Mouse (Mus musculus): ENCODE results near the gene Aldh6a1. TPM values are rescaled to one million over a fixed set of nuclear protein-coding genes. Genes with fewer than 3 reads are reported as not detected.

Gene Aldh6a1
- polyA plus RNA-seq, 1 experiment from 2014 or later: 38.6 TPM

DNA sequence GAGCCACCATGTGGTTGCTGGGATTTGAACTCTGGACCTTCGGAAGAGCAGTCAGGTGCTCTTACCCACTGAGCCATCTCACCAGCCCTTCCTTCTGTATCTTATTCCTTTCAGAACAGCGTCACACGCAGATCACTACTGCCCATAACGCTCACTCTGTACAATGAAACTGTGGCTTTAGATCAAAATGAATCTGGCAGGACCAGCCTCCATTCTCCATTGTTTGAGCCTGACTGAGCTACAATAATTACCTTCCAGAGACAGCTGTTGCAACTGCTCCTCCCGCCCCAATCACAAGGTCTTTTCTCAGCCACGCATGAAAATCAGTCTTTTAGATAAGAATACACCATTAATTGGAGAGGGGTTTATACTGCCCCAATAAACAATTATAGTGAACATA lies 46.3 kb downstream of the Aldh6a1 start:
- WGBS (ENCODE audit: insufficient replicate concordance): 89% methylated on average over 6 of the region's 6 CpGs
- Histone ChIP-seq H3K4me3 (ENCODE audit: low read depth, low read length) (no peak overlapping the region), H3K9ac (ENCODE audit: low read depth, low read length) (no peak overlapping the region), H3K27ac (ENCODE audit: low read depth, low read length) (no peak overlapping the region), H3K4me1 (ENCODE audit: control insufficient read depth, insufficient read depth, low read length) (peaks cover 3% of the 10 kb centered on the region; the same call in 1 of the 2 replicates), H3K4me2 (no peak overlapping the region), H3K27me3 (ENCODE audit: control insufficient read depth, insufficient read depth, low read length) (no peaks in the 10 kb centered on the region), H3K9me3 (replicated peaks; ENCODE audit: control insufficient read depth, low read length) (no peaks in the 10 kb centered on the region), H3K36me3 (ENCODE audit: control insufficient read depth, insufficient read depth, low read length) (no peaks in the 10 kb centered on the region)
- ATAC-seq (replicated peaks; ENCODE audit: insufficient number of reproducible peaks, low FRiP score, low TSS enrichment): no peak

DNA sequence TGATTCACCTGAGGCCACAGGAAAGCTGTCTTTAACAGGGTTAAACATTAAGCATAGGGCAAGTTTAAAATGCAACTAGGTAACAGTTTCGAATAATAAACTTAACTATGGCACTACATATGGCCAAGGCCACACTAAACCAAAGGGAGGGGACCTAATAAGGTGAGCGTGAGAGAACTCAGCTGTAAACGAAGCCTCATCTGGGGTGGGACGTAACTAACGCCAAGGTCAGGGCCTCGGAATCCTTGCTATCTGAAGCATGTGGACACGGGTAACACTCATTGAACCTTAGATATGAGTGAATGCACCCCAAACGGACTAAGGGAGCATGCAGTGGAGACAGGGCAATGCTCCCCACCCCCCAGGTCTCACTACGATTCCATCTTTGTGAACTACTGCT lies 47.9 kb downstream of the Aldh6a1 start:
- 45% methylated on average over 9 of the region's 9 CpGs for WGBS (ENCODE audit: insufficient replicate concordance)
- no peak for ATAC-seq (replicated peaks; ENCODE audit: insufficient number of reproducible peaks, low FRiP score, low TSS enrichment)
- H3K27me3 ChIP-seq (ENCODE audit: control insufficient read depth, insufficient read depth, low read length): no peaks in the 10 kb centered on the region

GRCm38 (mm10) chr12:84400653-84401052 lies 50.2 kb downstream of the Aldh6a1 start:
- H3K9ac ChIP-seq (ENCODE audit: low read depth, low read length): no peak overlapping the region
- H3K27me3 ChIP-seq (ENCODE audit: control insufficient read depth, insufficient read depth, low read length): no peaks in the 10 kb centered on the region
- WGBS (ENCODE audit: insufficient replicate concordance): 64% methylated on average over 3 of the region's 3 CpGs
- no peak overlapping the region for H3K27ac ChIP-seq (ENCODE audit: low read depth, low read length)
- H3K4me1 ChIP-seq (ENCODE audit: control insufficient read depth, insufficient read depth, low read length): no peaks in the 10 kb centered on the region
- no peaks in the 10 kb centered on the region for H3K9me3 ChIP-seq (replicated peaks; ENCODE audit: control insufficient read depth, low read length)
- no peak overlapping the region for H3K4me3 ChIP-seq (ENCODE audit: low read depth, low read length)
- H3K4me2 ChIP-seq: no peak overlapping the region
- ATAC-seq (replicated peaks; ENCODE audit: insufficient number of reproducible peaks, low FRiP score, low TSS enrichment): no peak
- H3K36me3 ChIP-seq (ENCODE audit: control insufficient read depth, insufficient read depth, low read length): no peaks in the 10 kb centered on the region; the same call in 1 of the 2 replicates

More for the DNA sequence above, 47.9 kb downstream of the Aldh6a1 start:
- no peak overlapping the region for H3K4me2 ChIP-seq
- H3K9ac ChIP-seq (ENCODE audit: low read depth, low read length): no peak overlapping the region
- no peaks in the 10 kb centered on the region for H3K4me1 ChIP-seq (ENCODE audit: control insufficient read depth, insufficient read depth, low read length)
- no peak overlapping the region for H3K4me3 ChIP-seq (ENCODE audit: low read depth, low read length)
- no peak overlapping the region for H3K27ac ChIP-seq (ENCODE audit: low read depth, low read length)
- H3K36me3 ChIP-seq (ENCODE audit: control insufficient read depth, insufficient read depth, low read length): no peaks in the 10 kb centered on the region
- no peaks in the 10 kb centered on the region for H3K9me3 ChIP-seq (replicated peaks; ENCODE audit: control insufficient read depth, low read length)

DNA sequence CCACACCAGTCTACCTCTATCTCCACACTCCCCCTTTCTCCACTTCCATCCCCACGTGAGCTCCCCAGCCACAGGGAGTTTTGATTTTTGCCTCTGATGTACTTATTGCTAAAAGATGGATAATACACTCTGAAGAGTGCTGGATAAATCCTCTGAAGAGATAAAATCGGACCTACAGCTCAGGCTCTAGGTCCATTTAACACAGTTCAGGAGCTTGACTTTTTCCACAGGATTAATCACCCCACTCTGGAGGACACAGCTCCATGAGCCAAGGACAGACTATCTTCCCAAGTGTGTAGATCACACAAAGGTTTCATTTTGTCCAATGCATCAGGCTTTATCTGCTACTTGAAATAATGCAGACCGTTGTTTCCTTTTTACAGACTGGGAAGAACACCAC lies 50.7 kb downstream of the Aldh6a1 start:
- no peak overlapping the region for H3K27ac ChIP-seq (ENCODE audit: low read depth, low read length)
- 68% methylated on average over 3 of the region's 3 CpGs for WGBS (ENCODE audit: insufficient replicate concordance)
- no peak overlapping the region for H3K4me3 ChIP-seq (ENCODE audit: low read depth, low read length)
- no peaks in the 10 kb centered on the region for H3K9me3 ChIP-seq (replicated peaks; ENCODE audit: control insufficient read depth, low read length)
- no peak overlapping the region for H3K9ac ChIP-seq (ENCODE audit: low read depth, low read length)
- no peaks in the 10 kb centered on the region for H3K4me1 ChIP-seq (ENCODE audit: control insufficient read depth, insufficient read depth, low read length)
- no peak for ATAC-seq (replicated peaks; ENCODE audit: insufficient number of reproducible peaks, low FRiP score, low TSS enrichment)
- no peak overlapping the region for H3K4me2 ChIP-seq
- no peaks in the 10 kb centered on the region for H3K27me3 ChIP-seq (ENCODE audit: control insufficient read depth, insufficient read depth, low read length)
- no peaks in the 10 kb centered on the region; the same call in 1 of the 2 replicates for H3K36me3 ChIP-seq (ENCODE audit: control insufficient read depth, insufficient read depth, low read length)

GRCm38 (mm10) chr12:84399663-84400062 lies 51.1 kb downstream of the Aldh6a1 start:
- no peaks in the 10 kb centered on the region for H3K4me1 ChIP-seq (ENCODE audit: control insufficient read depth, insufficient read depth, low read length)
- no peaks in the 10 kb centered on the region; the same call in 1 of the 2 replicates for H3K36me3 ChIP-seq (ENCODE audit: control insufficient read depth, insufficient read depth, low read length)
- ATAC-seq (replicated peaks; ENCODE audit: insufficient number of reproducible peaks, low FRiP score, low TSS enrichment): no peak
- WGBS (ENCODE audit: insufficient replicate concordance): 68% methylated on average over 9 of the region's 9 CpGs
- no peak overlapping the region for H3K4me2 ChIP-seq
- no peak overlapping the region for H3K27ac ChIP-seq (ENCODE audit: low read depth, low read length)
- H3K9me3 ChIP-seq (replicated peaks; ENCODE audit: control insufficient read depth, low read length): no peaks in the 10 kb centered on the region
- H3K27me3 ChIP-seq (ENCODE audit: control insufficient read depth, insufficient read depth, low read length): no peaks in the 10 kb centered on the region
- H3K9ac ChIP-seq (ENCODE audit: low read depth, low read length): no peak overlapping the region
- no peak overlapping the region for H3K4me3 ChIP-seq (ENCODE audit: low read depth, low read length)

DNA sequence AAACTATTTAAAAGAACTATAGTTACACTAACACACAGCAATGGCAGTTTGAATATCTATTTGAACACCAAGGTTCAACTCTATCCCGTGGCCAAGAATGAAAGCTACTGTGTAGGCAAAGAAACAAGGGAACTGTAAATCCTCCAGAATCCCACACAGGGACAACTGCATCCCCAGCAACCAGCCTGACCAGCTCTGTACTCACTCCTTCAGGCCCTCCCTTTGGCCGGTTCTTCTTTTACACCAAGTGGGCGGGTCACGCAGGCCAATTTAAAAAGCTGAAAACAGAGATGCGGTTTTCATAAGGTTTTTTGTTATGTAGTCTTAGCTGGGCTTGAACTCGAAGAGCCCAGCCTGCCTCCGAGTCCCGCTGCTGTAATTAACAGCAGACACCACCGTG lies 51.7 kb downstream of the Aldh6a1 start:
- WGBS (ENCODE audit: insufficient replicate concordance): 83% methylated on average over 9 of the region's 9 CpGs
- Histone ChIP-seq H3K4me2 (no peak overlapping the region), H3K27me3 (ENCODE audit: control insufficient read depth, insufficient read depth, low read length) (no peaks in the 10 kb centered on the region), H3K9me3 (replicated peaks; ENCODE audit: control insufficient read depth, low read length) (no peaks in the 10 kb centered on the region), H3K4me3 (ENCODE audit: low read depth, low read length) (no peak overlapping the region), H3K36me3 (ENCODE audit: control insufficient read depth, insufficient read depth, low read length) (no peaks in the 10 kb centered on the region; the same call in 1 of the 2 replicates), H3K9ac (ENCODE audit: low read depth, low read length) (no peak overlapping the region), H3K4me1 (ENCODE audit: control insufficient read depth, insufficient read depth, low read length) (no peaks in the 10 kb centered on the region), H3K27ac (ENCODE audit: low read depth, low read length) (no peak overlapping the region)
- ATAC-seq (replicated peaks; ENCODE audit: insufficient number of reproducible peaks, low FRiP score, low TSS enrichment): no peak

DNA sequence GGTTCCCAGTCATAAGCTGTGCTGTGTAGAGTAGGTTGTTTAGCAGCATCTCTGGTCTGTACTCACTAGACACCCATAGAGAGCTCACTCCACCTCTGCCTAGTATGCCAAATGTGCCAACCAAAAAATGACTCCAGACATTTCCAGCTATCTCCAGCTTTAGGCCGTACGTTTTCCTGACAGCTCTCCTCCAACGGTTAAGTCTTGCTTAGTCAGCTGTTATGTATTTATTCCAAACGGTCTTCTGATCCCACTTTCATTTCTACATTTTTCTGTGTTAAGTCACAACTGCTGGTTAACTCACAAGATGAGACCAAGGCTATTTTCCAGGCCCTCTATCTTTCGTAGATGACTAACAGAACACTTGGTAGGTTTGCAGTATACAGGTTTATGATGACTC lies 52.2 kb downstream of the Aldh6a1 start:
- no peaks in the 10 kb centered on the region for H3K9me3 ChIP-seq (replicated peaks; ENCODE audit: control insufficient read depth, low read length)
- H3K4me2 ChIP-seq: no peak overlapping the region
- no peak for ATAC-seq (replicated peaks; ENCODE audit: insufficient number of reproducible peaks, low FRiP score, low TSS enrichment)
- no peak overlapping the region for H3K27ac ChIP-seq (ENCODE audit: low read depth, low read length)
- 87% methylated on average over 5 of the region's 5 CpGs for WGBS (ENCODE audit: insufficient replicate concordance)
- no peak overlapping the region for H3K9ac ChIP-seq (ENCODE audit: low read depth, low read length)
- H3K36me3 ChIP-seq (ENCODE audit: control insufficient read depth, insufficient read depth, low read length): no peaks in the 10 kb centered on the region; the same call in 1 of the 2 replicates
- no peaks in the 10 kb centered on the region for H3K27me3 ChIP-seq (ENCODE audit: control insufficient read depth, insufficient read depth, low read length)
- H3K4me3 ChIP-seq (ENCODE audit: low read depth, low read length): no peak overlapping the region
- no peaks in the 10 kb centered on the region for H3K4me1 ChIP-seq (ENCODE audit: control insufficient read depth, insufficient read depth, low read length)

GRCm38 (mm10) chr12:84397685-84398084 lies 53.1 kb downstream of the Aldh6a1 start:
- H3K4me1 ChIP-seq (ENCODE audit: control insufficient read depth, insufficient read depth, low read length): no peaks in the 10 kb centered on the region
- no peak overlapping the region for H3K9ac ChIP-seq (ENCODE audit: low read depth, low read length)
- no peak for ATAC-seq (replicated peaks; ENCODE audit: insufficient number of reproducible peaks, low FRiP score, low TSS enrichment)
- no peak overlapping the region for H3K4me3 ChIP-seq (ENCODE audit: low read depth, low read length)
- no peaks in the 10 kb centered on the region for H3K27me3 ChIP-seq (ENCODE audit: control insufficient read depth, insufficient read depth, low read length)
- no peak overlapping the region for H3K27ac ChIP-seq (ENCODE audit: low read depth, low read length)
- no peak overlapping the region for H3K4me2 ChIP-seq
- no peaks in the 10 kb centered on the region for H3K9me3 ChIP-seq (replicated peaks; ENCODE audit: control insufficient read depth, low read length)
- H3K36me3 ChIP-seq (ENCODE audit: control insufficient read depth, insufficient read depth, low read length): no peaks in the 10 kb centered on the region; the same call in 1 of the 2 replicates

DNA sequence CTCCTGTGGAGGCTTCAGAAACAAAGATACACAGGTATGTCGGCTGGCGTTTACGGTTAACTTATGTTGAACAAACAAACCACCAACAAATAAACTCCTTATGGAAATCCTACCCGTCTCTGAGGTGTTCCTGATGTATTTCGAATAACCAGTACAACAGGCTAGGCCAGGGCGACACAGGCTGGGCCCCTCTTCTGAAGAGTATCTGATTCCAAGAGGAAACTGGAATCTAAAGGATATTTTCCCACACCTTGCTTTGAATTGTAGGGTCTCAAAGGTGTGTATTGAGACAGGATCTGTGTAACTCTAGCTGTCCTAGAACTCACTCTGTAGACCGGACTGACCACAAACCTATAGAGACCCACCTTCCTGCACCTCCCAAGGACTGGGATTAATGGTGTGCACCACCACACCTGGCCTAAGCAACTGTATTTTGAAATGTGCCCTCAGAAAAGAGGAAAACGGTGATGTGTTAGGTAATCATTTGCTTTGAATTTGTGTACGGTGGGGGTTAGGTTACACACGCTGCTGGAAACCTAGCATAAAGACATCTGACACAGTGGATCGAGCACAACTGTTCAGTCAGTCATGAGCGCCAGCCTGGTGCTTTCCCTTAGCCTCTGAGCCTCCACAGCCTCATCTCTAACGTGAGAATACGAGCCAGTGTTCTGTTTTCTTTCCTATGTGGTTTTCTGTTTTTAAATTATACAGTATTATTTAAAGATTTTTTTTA lies 53.7 kb downstream of the Aldh6a1 start:
- no peaks in the 10 kb centered on the region for H3K9me3 ChIP-seq (replicated peaks; ENCODE audit: control insufficient read depth, low read length)
- WGBS (ENCODE audit: insufficient replicate concordance): 85% methylated on average over 14 of the region's 14 CpGs
- no peaks in the 10 kb centered on the region for H3K4me1 ChIP-seq (ENCODE audit: control insufficient read depth, insufficient read depth, low read length)
- H3K9ac ChIP-seq (ENCODE audit: low read depth, low read length): no peak overlapping the region
- no peak overlapping the region for H3K4me3 ChIP-seq (ENCODE audit: low read depth, low read length)
- no peak overlapping the region for H3K4me2 ChIP-seq
- ATAC-seq (replicated peaks; ENCODE audit: insufficient number of reproducible peaks, low FRiP score, low TSS enrichment): no peak
- H3K36me3 ChIP-seq (ENCODE audit: control insufficient read depth, insufficient read depth, low read length): no peaks in the 10 kb centered on the region; the same call in 1 of the 2 replicates
- no peak overlapping the region for H3K27ac ChIP-seq (ENCODE audit: low read depth, low read length)
- no peaks in the 10 kb centered on the region for H3K27me3 ChIP-seq (ENCODE audit: control insufficient read depth, insufficient read depth, low read length)

Measured in heart, embryonic 11.5 days (tissue).